Mouse (Mus musculus) G1E (cell line): ENCODE measurements around the gene Dusp6. TPM values are rescaled to one million over a fixed set of nuclear protein-coding genes. Genes with fewer than 3 reads are reported as not detected.
A peak's percentile ranks its signal among the peaks of the same experiment; 100 is the strongest.

ENCODE experiments used
- ATAC-seq: 2 replicates; pipeline ENCODE4 v1.8.0; 2016; ENCODE audit warnings: mild to moderate bottlenecking; ENCODE audit not compliant: insufficient number of reproducible peaks, poor library complexity, low FRiP score, severe bottlenecking; ENCODE audit errors: extremely low read depth
- DNase-seq: peaks from one replicate; pipeline ENCODE4 v3.0.0; 2012; ENCODE audit warnings: low spot score
- H3K27me3 ChIP-seq: 2 replicates; pipeline ENCODE4 v1.6.1; 2012; ENCODE audit warnings: mild to moderate bottlenecking, low read length, inconsistent platforms; ENCODE audit not compliant: insufficient read depth
- H3K36me3 ChIP-seq: replicated peaks from 2 replicates; pipeline ENCODE3; 2012; ENCODE audit warnings: mild to moderate bottlenecking, inconsistent platforms
- H3K4me1 ChIP-seq: 2 replicates; pipeline ENCODE4 v1.6.1; 2012; ENCODE audit warnings: low read depth, low read length, inconsistent platforms, mixed read lengths; ENCODE audit not compliant: insufficient read depth
- H3K4me3 ChIP-seq: 2 replicates; pipeline ENCODE4 v1.5.1; 2012; ENCODE audit warnings: low read depth, mild to moderate bottlenecking, inconsistent platforms, low read length, moderate library complexity, mixed read lengths
- H3K9me3 ChIP-seq: replicated peaks from 2 replicates; pipeline ENCODE4 v1.6.1; 2012; ENCODE audit warnings: inconsistent platforms
- CTCF ChIP-seq: IDR thresholded peaks from 2 replicates; pipeline ENCODE4 v1.5.1; 2012; ENCODE audit warnings: low read depth, low read length, inconsistent platforms, mixed read lengths
- GATA1 ChIP-seq: IDR thresholded peaks from 2 replicates; pipeline ENCODE4 v1.6.1; 2012; ENCODE audit warnings: borderline replicate concordance, low read length, inconsistent platforms, mixed read lengths
- GATA2 ChIP-seq: IDR thresholded peaks from 2 replicates; pipeline ENCODE4 v1.6.1; 2012; ENCODE audit warnings: low read depth, low read length, inconsistent platforms, borderline replicate concordance
- POLR2AphosphoS5 ChIP-seq: IDR thresholded peaks from 2 replicates; pipeline ENCODE4 v1.6.1; 2012; ENCODE audit warnings: low read depth, low read length, inconsistent platforms; ENCODE audit not compliant: insufficient replicate concordance
- TAL1 ChIP-seq: conservative IDR thresholded peaks from 2 replicates; pipeline ENCODE4 v1.6.1; 2012; ENCODE audit warnings: low read depth, low read length, inconsistent platforms, mixed read lengths
- polyA plus RNA-seq: library from polyadenylated mRNA; stranded (reverse); fragments of >175 nt; gene quantifications from 2 replicates; pipeline ENCODE4 v1.2.3, GENCODE M21; 2012
- total RNA-seq, 2 experiments: library from RNA; stranded (forward) in 1 of 2; stranded (reverse) in 1 of 2; fragments of 200-1000 nt in 1 of 2; fragments of >200 nt in 1 of 2; fragmentation: Nextera tagmentation in 1 of 2; gene quantifications; 2 replicates each; pipeline ENCODE4 v1.2.3; 2014 to 2017

The Dusp6 gene
- total and polyA plus RNA-seq, 3 experiments: 0.27 TPM; not detected in 2

GRCm38 (mm10) chr10:99265011-99265694 is 2.1 kb downstream of the Dusp6 start:
- no peaks in the 10 kb centered on the region for H3K36me3 ChIP-seq
- peaks cover 54% of the 10 kb centered on the region for H3K9me3 ChIP-seq
- no peaks in the 10 kb centered on the region for H3K4me1 ChIP-seq
- ATAC-seq (no peak), DNase-seq (no peak)
- H3K4me3 ChIP-seq: no peak overlapping the region
- TF ChIP-seq POLR2AphosphoS5 (no peak), TAL1 (no peak), CTCF (no peak), GATA2 (no peak), GATA1 (no peak)
- H3K27me3 ChIP-seq: no peaks in the 10 kb centered on the region

DNA sequence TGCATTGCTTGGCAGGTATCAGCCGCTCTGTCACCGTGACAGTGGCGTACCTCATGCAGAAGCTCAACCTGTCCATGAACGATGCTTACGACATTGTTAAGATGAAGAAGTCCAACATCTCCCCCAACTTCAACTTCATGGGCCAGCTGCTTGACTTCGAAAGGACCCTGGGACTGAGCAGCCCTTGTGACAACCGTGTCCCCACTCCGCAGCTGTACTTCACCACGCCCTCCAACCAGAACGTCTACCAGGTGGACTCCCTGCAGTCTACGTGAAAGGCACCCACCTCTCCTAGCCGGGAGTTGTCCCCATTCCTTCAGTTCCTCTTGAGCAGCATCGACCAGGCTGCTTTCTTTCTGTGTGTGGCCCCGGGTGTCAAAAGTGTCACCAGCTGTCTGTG is 3.0 kb downstream of the Dusp6 start:
- ATAC-seq (no peak), DNase-seq (no peak)
- TF ChIP-seq CTCF (no peak), TAL1 (no peak), GATA2 (no peak), POLR2AphosphoS5 (no peak), GATA1 (no peak)
- no peaks in the 10 kb centered on the region for H3K36me3 ChIP-seq
- H3K9me3 ChIP-seq: peaks cover 60% of the 10 kb centered on the region
- H3K27me3 ChIP-seq: no peaks in the 10 kb centered on the region
- H3K4me3 ChIP-seq: no peak overlapping the region
- no peaks in the 10 kb centered on the region for H3K4me1 ChIP-seq

- no peaks in the 10 kb centered on the region for H3K36me3 ChIP-seq
These were observed 4.6 kb downstream of the Dusp6 start for GRCm38 (mm10) chr10:99267621-99268020.

DNA sequence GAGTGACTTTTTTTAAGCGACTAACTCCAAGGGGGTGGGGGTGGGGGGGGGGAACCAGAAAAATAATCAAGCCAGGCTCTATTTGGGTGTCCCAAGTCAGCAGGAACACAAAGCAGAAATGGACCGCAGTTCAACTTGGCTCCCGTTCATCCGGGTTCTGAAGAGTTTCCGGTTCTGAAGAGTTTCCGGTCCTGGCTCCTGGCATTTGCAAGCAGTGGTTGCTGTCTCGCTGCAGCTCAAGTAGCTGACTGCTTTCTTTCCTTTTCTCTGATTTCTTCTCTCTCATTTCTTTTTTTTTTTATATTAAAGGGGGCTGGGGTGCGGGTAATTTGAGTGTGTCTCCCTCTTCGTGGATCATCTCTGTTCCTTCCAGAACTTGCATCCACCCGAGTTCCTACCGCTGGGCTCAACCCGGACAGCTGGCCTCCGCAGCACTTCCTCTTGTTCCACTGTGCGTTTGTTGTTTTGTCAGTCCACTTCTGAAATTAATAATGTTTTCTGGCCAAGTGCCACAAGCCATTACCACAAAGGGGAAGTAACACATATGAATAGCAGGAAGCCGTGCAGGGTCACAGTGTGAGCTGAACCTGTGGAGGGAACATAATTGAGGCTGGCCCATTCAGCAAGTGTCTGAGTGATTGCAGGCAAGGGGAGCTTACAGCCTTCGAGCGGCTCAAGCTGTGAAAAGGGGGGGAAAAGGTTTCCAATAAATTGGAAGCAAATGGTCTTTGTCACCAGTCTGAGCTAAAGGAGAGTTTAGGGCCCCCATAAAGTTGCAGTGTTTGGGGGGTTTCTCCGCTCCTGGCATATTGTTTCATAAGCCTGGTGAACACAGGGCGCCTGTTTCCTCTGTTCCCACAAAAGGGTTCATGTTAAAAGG is 5.6 kb downstream of the Dusp6 start:
- H3K4me3 ChIP-seq: no peak overlapping the region
- no peaks in the 10 kb centered on the region for H3K4me1 ChIP-seq
- TF ChIP-seq GATA1 (no peak), GATA2 (no peak), POLR2AphosphoS5 (no peak), CTCF (no peak), TAL1 (no peak)
- H3K27me3 ChIP-seq: no peaks in the 10 kb centered on the region
- DNase-seq: no peak
- peak; percentile 68 for ATAC-seq
- no peaks in the 10 kb centered on the region for H3K36me3 ChIP-seq
- peaks cover 39% of the 10 kb centered on the region for H3K9me3 ChIP-seq

More at GRCm38 (mm10) chr10:99267621-99268020, 4.6 kb downstream of the Dusp6 start:
- DNase-seq (no peak), ATAC-seq (no peak)
- Histone ChIP-seq H3K4me1 (no peaks in the 10 kb centered on the region), H3K4me3 (no peak overlapping the region), H3K27me3 (no peaks in the 10 kb centered on the region), H3K9me3 (peaks cover 50% of the 10 kb centered on the region)
- TF ChIP-seq TAL1 (no peak), GATA1 (no peak), POLR2AphosphoS5 (no peak), CTCF (no peak), GATA2 (no peak)

- no peak for TF ChIP-seq CTCF
- TF ChIP-seq TAL1: no peak
- TF ChIP-seq POLR2AphosphoS5: no peak
- no peak for TF ChIP-seq GATA2
- no peak for TF ChIP-seq GATA1
- Histone ChIP-seq H3K36me3 (no peaks in the 10 kb centered on the region), H3K27me3 (no peaks in the 10 kb centered on the region), H3K9me3 (peaks cover 34% of the 10 kb centered on the region), H3K4me3 (no peak overlapping the region), H3K4me1 (no peaks in the 10 kb centered on the region)
- ATAC-seq (no peak), DNase-seq (no peak)
These were observed 6.3 kb downstream of the Dusp6 start for GRCm38 (mm10) chr10:99269301-99269701.

- Histone ChIP-seq H3K4me1 (no peaks in the 10 kb centered on the region), H3K27me3 (no peaks in the 10 kb centered on the region), H3K36me3 (no peaks in the 10 kb centered on the region), H3K4me3 (no peak overlapping the region), H3K9me3 (peaks cover 34% of the 10 kb centered on the region)
- ATAC-seq (no peak), DNase-seq (no peak)
- TF ChIP-seq TAL1 (no peak), POLR2AphosphoS5 (no peak), GATA2 (no peak), CTCF (no peak)
These were observed 6.7 kb downstream of the Dusp6 start for GRCm38 (mm10) chr10:99269704-99270103.
